Mouse (Mus musculus): ENCODE results near the gene Macrod1. TPM values are rescaled to one million over a fixed set of nuclear protein-coding genes. Genes with fewer than 3 reads are reported as not detected.

The Macrod1 gene
- polyA plus RNA-seq, 2 experiments from 2014 or later, result 2.3 TPM; not detected in 1

- ATAC-seq, result no peak
Observed at GRCm38 (mm10) chr19:7204898-7205297, 148.3 kb downstream of the Macrod1 start.

- ATAC-seq, result no peak
Observed at GRCm38 (mm10) chr19:7205326-7205725, 148.7 kb downstream of the Macrod1 start.

- ATAC-seq, result peak; percentile 92
Observed at GRCm38 (mm10) chr19:7205753-7206736, 149.4 kb downstream of the Macrod1 start, which contains the start of gene Otub1. Gene Otub1 (minus strand): TSS chr19:7206316.

- no peak for ATAC-seq
Observed at GRCm38 (mm10) chr19:7209907-7210646, 153.5 kb downstream of the Macrod1 start.

GRCm38 (mm10) chr19:7212216-7212615 is 155.6 kb downstream of the Macrod1 start:
- ATAC-seq, result no peak

GRCm38 (mm10) chr19:7213010-7213409 is 156.4 kb downstream of the Macrod1 start:
- ATAC-seq, result no peak

GRCm38 (mm10) chr19:7214484-7214883 is 157.9 kb downstream of the Macrod1 start:
- no peak for ATAC-seq

GRCm38 (mm10) chr19:7217162-7217925 is 160.7 kb downstream of the Macrod1 start, which contains the start of gene Cox8a:
Gene Cox8a (minus strand): TSS chr19:7217616.
- peak; percentile 100 for ATAC-seq

- ATAC-seq, result no peak
Observed at GRCm38 (mm10) chr19:7217926-7218267, 161.3 kb downstream of the Macrod1 start.

- no peak for ATAC-seq
Observed at GRCm38 (mm10) chr19:7218753-7219152, 162.1 kb downstream of the Macrod1 start.

GRCm38 (mm10) chr19:7222196-7222595 is 165.6 kb downstream of the Macrod1 start:
- ATAC-seq, result no peak

GRCm38 (mm10) chr19:7223488-7223887 is 166.9 kb downstream of the Macrod1 start:
- ATAC-seq, result no peak

GRCm38 (mm10) chr19:7224253-7224652 is 167.6 kb downstream of the Macrod1 start:
- no peak for ATAC-seq

GRCm38 (mm10) chr19:7225096-7225690 is 168.6 kb downstream of the Macrod1 start:
- ATAC-seq, result no peak

GRCm38 (mm10) chr19:7226511-7226914 is 169.9 kb downstream of the Macrod1 start:
- no peak for ATAC-seq

GRCm38 (mm10) chr19:7234537-7235221 is 178.1 kb downstream of the Macrod1 start:
- ATAC-seq, result peak; percentile 90

GRCm38 (mm10) chr19:7235461-7235860 is 178.9 kb downstream of the Macrod1 start:
- no peak for ATAC-seq

GRCm38 (mm10) chr19:7236011-7236410 is 179.4 kb downstream of the Macrod1 start:
- ATAC-seq, result no peak

GRCm38 (mm10) chr19:7236742-7237141 is 180.1 kb downstream of the Macrod1 start:
- ATAC-seq, result no peak

GRCm38 (mm10) chr19:7239574-7239973 is 183.0 kb downstream of the Macrod1 start:
- ATAC-seq, result no peak

- ATAC-seq, result no peak
Observed at GRCm38 (mm10) chr19:7240291-7240690, 183.7 kb downstream of the Macrod1 start.
